In the genomic region with DNA sequence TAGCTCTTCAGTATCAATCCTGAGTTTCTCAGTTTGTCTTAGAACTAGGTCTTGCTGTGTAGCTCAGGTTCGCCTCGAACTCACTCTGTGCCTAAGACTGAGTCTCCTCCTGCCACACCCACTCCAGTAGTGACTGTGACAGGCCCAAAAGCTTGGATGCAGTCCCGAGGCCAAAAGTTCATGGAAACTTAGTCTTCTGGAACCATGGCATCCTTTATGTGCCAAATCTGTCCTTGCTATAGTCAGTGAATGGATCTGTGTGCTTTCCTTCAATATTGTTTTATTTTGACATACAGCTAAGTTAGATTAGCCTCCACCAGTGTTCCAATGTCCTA, we compare ENCODE assay signal across 28 mouse cellular contexts. TPM values are rescaled to one million over a fixed set of nuclear protein-coding genes. Genes with fewer than 3 reads are reported as not detected.
DNase-seq lines count a peak whose midpoint lies in the region; ATAC-seq and TF ChIP-seq lines count a peak whose summit lies in the region.
"Had no signal": no experiment of that assay in that cellular context is flagged by ENCODE, and none has a peak within 500 bp of the region (broad histone marks: within the 10 kb centered on the region; RNA-seq: fewer than 3 reads in every experiment).

No protein-coding gene starts in this region.

- no peak overlapping the region for H3K4me2 ChIP-seq in heart, embryonic 12.5 days
- no peak overlapping the region for H3K4me2 ChIP-seq in kidney, embryonic 14.5 days (replicated peaks; ENCODE audit: low read depth, low read length)
- H3K4me2 ChIP-seq: embryonic facial prominence, embryonic 12.5 days; hindbrain, embryonic 14.5 days; limb, embryonic 13.5 days; liver, embryonic 15.5 days; lung, embryonic 15.5 days; midbrain, embryonic 11.5 days had no signal

- 77% methylated on average over 3 of the region's 3 CpGs for WGBS in heart, embryonic 12.5 days
- 47% methylated on average over 3 of the region's 3 CpGs for WGBS in kidney, adult 2 months
- 86% methylated on average over 3 of the region's 3 CpGs for WGBS in kidney, embryonic 14.5 days
- WGBS in spleen, adult 2 months = 78% methylated on average over 3 of the region's 3 CpGs

- no peak overlapping the region for H3K9ac ChIP-seq in heart, embryonic 12.5 days
- no peak overlapping the region for H3K9ac ChIP-seq in kidney, embryonic 14.5 days (ENCODE audit: low read depth, low read length)
- H3K9ac ChIP-seq: embryonic facial prominence, embryonic 12.5 days; hindbrain, embryonic 14.5 days; limb, embryonic 13.5 days; liver, embryonic 15.5 days; lung, embryonic 15.5 days had no signal

- H3K4me1 ChIP-seq in heart, embryonic 12.5 days (replicated peaks) = 0 out of 2 replicates have a peak, but pooled peaks cover 3% of the 10 kb centered on the region
- H3K4me1 ChIP-seq in kidney, adult 2 months (ENCODE audit: control insufficient read depth, insufficient read depth, low read length) = no peaks in the 10 kb centered on the region
- H3K4me1 ChIP-seq in kidney, embryonic 14.5 days (ENCODE audit: control insufficient read depth, insufficient read depth, low read length) = no peaks in the 10 kb centered on the region
- no peaks in the 10 kb centered on the region; the same call in 1 of the 2 replicates for H3K4me1 ChIP-seq in spleen, adult 2 months (ENCODE audit: control insufficient read depth, insufficient read depth, insufficient read length)
- H3K4me1 ChIP-seq: embryonic facial prominence, embryonic 12.5 days; limb, embryonic 13.5 days; lung, embryonic 15.5 days had no signal

- H3K36me3 ChIP-seq in heart, embryonic 12.5 days = no peaks in the 10 kb centered on the region
- no peaks in the 10 kb centered on the region for H3K36me3 ChIP-seq in kidney, adult 2 months (ENCODE audit: control insufficient read depth, insufficient read depth, low read length)
- no peaks in the 10 kb centered on the region for H3K36me3 ChIP-seq in kidney, embryonic 14.5 days (ENCODE audit: control insufficient read depth, insufficient read depth, low read length)
- H3K36me3 ChIP-seq in spleen, adult 2 months (ENCODE audit: control insufficient read depth, insufficient read depth, low read length) = no peaks in the 10 kb centered on the region
- H3K36me3 ChIP-seq: embryonic facial prominence, embryonic 12.5 days; G1E; limb, embryonic 13.5 days; liver, embryonic 15.5 days; lung, embryonic 15.5 days had no signal

- no peaks in the 10 kb centered on the region for H3K9me3 ChIP-seq in heart, embryonic 12.5 days (replicated peaks)
- no peaks in the 10 kb centered on the region for H3K9me3 ChIP-seq in kidney, embryonic 14.5 days (ENCODE audit: control insufficient read depth, low read length)
- H3K9me3 ChIP-seq: embryonic facial prominence, embryonic 12.5 days; liver, embryonic 15.5 days; lung, embryonic 15.5 days had no signal

- no peak for ATAC-seq in heart, embryonic 12.5 days (ENCODE audit: insufficient number of reproducible peaks, low FRiP score)
- no peak for ATAC-seq in kidney, embryonic 14.5 days (ENCODE audit: low FRiP score, low TSS enrichment)
- ATAC-seq: forebrain, embryonic 14.5 days; intestine, postnatal 0 days; midbrain, embryonic 16.5 days had no signal

- TF ChIP-seq POLR2A in kidney, adult 2 months (IDR thresholded peaks at IDR 0.05; ENCODE audit: low read depth, low read length) = no peak
- TF ChIP-seq POLR2A in spleen, adult 2 months (IDR thresholded peaks at IDR 0.05; ENCODE audit: low read depth, low read length) = no peak

- no peaks in the 10 kb centered on the region for H3K27me3 ChIP-seq in heart, embryonic 12.5 days (replicated peaks)
- no peaks in the 10 kb centered on the region for H3K27me3 ChIP-seq in kidney, adult 2 months (replicated peaks; ENCODE audit: control insufficient read depth, insufficient read depth, low read length)
- H3K27me3 ChIP-seq in kidney, embryonic 14.5 days (ENCODE audit: control insufficient read depth, insufficient read depth, low read length) = no peaks in the 10 kb centered on the region
- H3K27me3 ChIP-seq in spleen, adult 2 months (ENCODE audit: control insufficient read depth, insufficient read depth, low read length) = no peaks in the 10 kb centered on the region
- H3K27me3 ChIP-seq: embryonic facial prominence, embryonic 12.5 days; limb, embryonic 13.5 days; liver, embryonic 15.5 days; lung, embryonic 15.5 days had no signal

- DNase-seq in heart, adult 11 months = peak; percentile 70
- peak; percentile 73 for DNase-seq in kidney, adult 2 months
- DNase-seq in spleen, adult 2 months (ENCODE audit: low read depth in 1 of 2, low spot score in 2 of 2) = no peak
- DNase-seq in spleen, adult 12 weeks (ENCODE audit: low spot score) = no peak
- peak; percentile 59 to 64 for DNase-seq in kidney, postnatal 25 days
- no peak for DNase-seq in lung, adult 18-20 months
- DNase-seq: adrenal gland, postnatal 10 days; cerebellum, adult 11 months; cerebellum, adult 9-10 months; cerebellum, postnatal 36 days; embryo, embryonic 11 days; gastrocnemius, adult 2 months; gastrocnemius, postnatal 36 days; heart, postnatal 10 days; right cerebral cortex, adult 18-20 months; right cerebral cortex, postnatal 4 days had no signal

- no peak for TF ChIP-seq CTCF in kidney, adult 2 months (conservative IDR thresholded peaks at IDR 0.05; ENCODE audit: insufficient read depth, insufficient read length, low read depth, low read length)
- TF ChIP-seq CTCF in spleen, adult 2 months (IDR thresholded peaks at IDR 0.05; ENCODE audit: extremely low read depth, insufficient read depth, insufficient read length, insufficient replicate concordance) = no peak

- no peak overlapping the region for H3K27ac ChIP-seq in heart, embryonic 12.5 days (ENCODE audit: poor library complexity, severe bottlenecking)
- no peak overlapping the region for H3K27ac ChIP-seq in kidney, adult 2 months (ENCODE audit: insufficient read depth, low read depth, low read length)
- no peak overlapping the region for H3K27ac ChIP-seq in kidney, embryonic 14.5 days (ENCODE audit: low read depth, low read length)
- H3K27ac ChIP-seq in spleen, adult 2 months (ENCODE audit: insufficient read depth, low read length) = peak overlapping the region; percentile 18; the same call in 1 of the 2 replicates
- H3K27ac ChIP-seq: embryonic facial prominence, embryonic 12.5 days; gastrocnemius, adult 2 months; hindbrain, embryonic 14.5 days; limb, embryonic 13.5 days; liver, embryonic 15.5 days; lung, embryonic 15.5 days had no signal

- H3K4me3 ChIP-seq in heart, embryonic 12.5 days = no peak overlapping the region
- H3K4me3 ChIP-seq in kidney, adult 2 months (ENCODE audit: insufficient read depth, low read depth, low read length) = no peak overlapping the region
- no peak overlapping the region for H3K4me3 ChIP-seq in kidney, embryonic 14.5 days (ENCODE audit: low read length)
- H3K4me3 ChIP-seq in spleen, adult 2 months (ENCODE audit: extremely low read depth, insufficient read depth, insufficient read length) = no peak overlapping the region
- H3K4me3 ChIP-seq: embryonic facial prominence, embryonic 12.5 days; gastrocnemius, adult 2 months; limb, embryonic 13.5 days; liver, embryonic 15.5 days; lung, embryonic 15.5 days had no signal

RNA-seq across cellular contexts. Expression of gene St8sia1, which starts 54.5 kb away (rescaled TPM):
- polyA plus RNA-seq in heart, embryonic 12.5 days (2016; fragmentation: Nextera tagmentation; extraction: Ambion mirVana) = 3.7 and 4.0 TPM in 2 replicates
- 13.2 and 14.3 TPM in 2 replicates for polyA plus RNA-seq in kidney, adult 2 months (2012; rRNA removed)
- polyA plus RNA-seq in kidney, embryonic 14.5 days (2014; fragmentation: Nextera tagmentation; extraction: Ambion mirVana) = 2.4 and 3.5 TPM in 2 replicates
- 1.9 and 2.5 TPM in 2 replicates for polyA plus RNA-seq in spleen, adult 2 months (2012; rRNA removed)
- polyA plus RNA-seq: G1E had no signal

Comparison
In these comparisons a context has a peak if more than half of its experiments do, and no peak if none do; other contexts are left out.
1. DNase-seq: peak in heart, adult 11 months (single experiment), kidney, adult 2 months (single experiment) and kidney, postnatal 25 days (2 of 2); none in spleen, adult 2 months (0 of 2), spleen, adult 12 weeks (single experiment) and lung, adult 18-20 months (0 of 2).